Mouse (Mus musculus): Measurements from ENCODE around the gene Cdh13.
A peak's percentile ranks its signal among the peaks of the same experiment; 100 is the strongest.

Gene Cdh13

GRCm38 (mm10) chr8:118815055-118815454 is 531.5 kb downstream of the Cdh13 start:
- DNase-seq (ENCODE audit: low read depth), result no peak

DNA sequence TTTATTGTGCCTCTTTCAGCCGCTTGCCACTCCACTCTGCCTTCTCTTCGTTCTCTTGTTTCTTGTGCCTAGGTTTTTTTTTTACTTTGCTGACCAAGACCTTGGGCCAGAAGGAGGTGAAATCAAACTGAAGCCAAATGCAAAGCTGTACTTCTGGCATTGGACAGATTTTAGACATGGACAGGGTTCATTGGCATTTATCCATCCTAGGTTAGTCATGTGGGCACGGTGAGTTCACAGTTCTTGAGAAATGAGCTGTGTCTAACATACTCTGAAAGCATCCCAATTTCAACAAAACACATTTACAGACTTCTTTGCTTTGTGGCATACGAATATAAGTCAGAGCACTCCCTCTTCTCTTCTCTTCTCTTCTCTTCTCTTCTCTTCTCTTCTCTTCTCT is 543.2 kb downstream of the Cdh13 start:
- no peak for DNase-seq (ENCODE audit: low read depth)

- DNase-seq (ENCODE audit: low read depth), result no peak
Observed at GRCm38 (mm10) chr8:118827726-118828125, 544.2 kb downstream of the Cdh13 start.

DNA sequence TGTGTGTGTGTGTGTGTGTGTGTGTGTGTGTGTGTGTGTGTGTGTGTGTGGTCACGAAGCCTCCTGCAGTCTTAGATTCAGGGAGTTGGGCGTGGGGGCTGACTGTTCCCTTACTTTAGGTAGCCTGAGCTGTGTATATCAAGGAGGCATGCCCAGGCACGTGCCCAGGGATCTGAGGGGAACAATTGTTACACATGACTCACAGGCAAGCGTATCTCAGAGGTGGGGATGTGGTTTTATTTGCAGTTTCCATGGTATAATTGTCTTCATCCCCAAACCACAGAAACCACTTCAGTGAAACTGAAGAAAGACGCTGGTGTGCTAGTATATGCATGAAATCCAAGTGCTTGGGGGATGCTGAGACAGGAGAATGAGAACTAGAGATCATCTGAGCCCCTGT is 546.8 kb downstream of the Cdh13 start:
- peak; percentile 32 for DNase-seq (ENCODE audit: low read depth)

DNA sequence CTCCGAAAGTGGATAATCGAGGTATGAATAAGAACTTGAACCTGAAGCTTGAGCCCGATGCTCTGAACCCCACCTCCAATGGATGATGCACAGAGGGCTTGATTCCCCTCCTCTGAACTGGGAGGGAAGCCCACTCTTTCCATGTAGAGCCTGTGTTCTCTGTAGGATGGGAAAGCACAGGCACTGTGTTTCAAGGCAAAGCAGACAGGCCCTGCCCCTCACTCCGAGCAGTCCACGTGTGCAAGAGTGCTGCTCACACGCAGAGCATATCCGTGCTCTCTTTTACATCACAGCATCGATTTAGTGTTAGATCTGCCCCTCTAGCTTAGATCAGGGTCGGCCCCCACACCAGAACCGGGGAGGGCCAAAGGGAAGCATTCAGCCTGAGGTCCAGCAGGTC is 547.5 kb downstream of the Cdh13 start:
- DNase-seq (ENCODE audit: low read depth), result no peak

- DNase-seq (ENCODE audit: low read depth), result no peak
Observed at GRCm38 (mm10) chr8:118838801-118839200, 555.3 kb downstream of the Cdh13 start.

- no peak for DNase-seq (ENCODE audit: low read depth)
Observed at GRCm38 (mm10) chr8:118845690-118846089, 562.2 kb downstream of the Cdh13 start.

DNA sequence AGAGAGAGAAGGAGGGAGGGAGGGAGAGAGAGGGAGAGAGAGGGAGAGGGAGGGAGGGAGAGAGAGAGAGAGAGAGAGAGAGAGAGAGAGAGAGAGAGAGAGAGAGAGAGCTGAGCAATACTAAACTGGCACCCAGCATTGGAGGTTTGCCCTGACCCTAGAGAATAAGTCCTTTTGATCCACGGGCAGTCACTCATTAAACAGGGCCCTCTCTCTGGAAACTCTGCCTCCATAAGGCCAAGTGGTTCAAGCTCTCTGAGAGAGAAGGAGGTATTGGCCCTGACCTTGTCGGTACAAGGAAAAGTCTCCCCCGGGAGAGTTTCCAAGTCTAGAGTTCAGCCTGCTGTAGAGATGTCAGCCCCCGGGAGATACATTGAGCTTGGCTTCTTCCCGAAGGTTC is 564.5 kb downstream of the Cdh13 start:
- DNase-seq (ENCODE audit: low read depth), result no peak

DNA sequence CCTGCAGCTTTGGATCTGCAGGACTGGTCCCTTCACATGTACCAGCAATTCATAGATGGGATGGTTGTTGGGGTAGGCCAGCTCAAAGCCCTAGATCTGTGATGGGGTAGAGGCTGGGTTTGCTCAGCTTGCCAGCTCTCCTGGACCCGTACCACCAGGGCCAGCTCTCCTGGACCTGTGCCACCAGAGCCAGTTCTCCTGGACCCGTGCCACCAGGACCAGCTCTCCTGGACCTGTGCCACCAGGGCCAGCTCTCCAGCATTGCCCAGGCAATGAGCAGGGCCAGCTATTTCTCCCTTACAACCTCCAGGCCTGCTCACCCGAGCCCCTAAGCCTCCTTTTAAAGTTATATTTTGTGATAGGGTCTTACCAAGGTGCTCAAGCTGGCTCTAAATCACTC is 566.0 kb downstream of the Cdh13 start:
- DNase-seq (ENCODE audit: low read depth), result no peak

DNA sequence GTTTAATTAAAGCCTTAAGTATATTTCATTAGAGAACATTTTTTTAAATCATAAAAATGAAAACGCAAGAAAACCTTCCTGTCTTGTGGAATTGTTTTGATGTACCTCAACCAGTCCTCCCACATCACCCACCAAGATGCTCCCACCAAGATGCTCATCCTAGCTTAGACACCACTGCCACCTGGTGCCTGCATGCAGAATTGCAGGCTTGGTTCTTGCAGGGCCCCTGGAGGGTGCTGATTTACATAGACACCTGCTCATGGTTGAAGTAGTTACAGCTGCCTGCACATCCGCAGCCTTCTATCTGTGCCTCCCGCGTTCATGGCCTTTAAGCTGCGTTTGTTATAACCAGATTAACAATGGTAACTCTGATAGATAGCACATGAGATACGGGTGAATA is 566.8 kb downstream of the Cdh13 start:
- DNase-seq (ENCODE audit: low read depth), result no peak

- DNase-seq (ENCODE audit: low read depth), result no peak
Observed at GRCm38 (mm10) chr8:118851361-118851760, 567.8 kb downstream of the Cdh13 start.

- no peak for DNase-seq (ENCODE audit: low read depth)
Observed at GRCm38 (mm10) chr8:118852861-118853260, 569.3 kb downstream of the Cdh13 start.

- no peak for DNase-seq (ENCODE audit: low read depth)
Observed at GRCm38 (mm10) chr8:118854656-118855055, 571.1 kb downstream of the Cdh13 start.

GRCm38 (mm10) chr8:118866332-118866731 is 582.8 kb downstream of the Cdh13 start:
- DNase-seq (ENCODE audit: low read depth), result no peak

- no peak for DNase-seq (ENCODE audit: low read depth)
Observed at GRCm38 (mm10) chr8:118870711-118871110, 587.2 kb downstream of the Cdh13 start.

DNA sequence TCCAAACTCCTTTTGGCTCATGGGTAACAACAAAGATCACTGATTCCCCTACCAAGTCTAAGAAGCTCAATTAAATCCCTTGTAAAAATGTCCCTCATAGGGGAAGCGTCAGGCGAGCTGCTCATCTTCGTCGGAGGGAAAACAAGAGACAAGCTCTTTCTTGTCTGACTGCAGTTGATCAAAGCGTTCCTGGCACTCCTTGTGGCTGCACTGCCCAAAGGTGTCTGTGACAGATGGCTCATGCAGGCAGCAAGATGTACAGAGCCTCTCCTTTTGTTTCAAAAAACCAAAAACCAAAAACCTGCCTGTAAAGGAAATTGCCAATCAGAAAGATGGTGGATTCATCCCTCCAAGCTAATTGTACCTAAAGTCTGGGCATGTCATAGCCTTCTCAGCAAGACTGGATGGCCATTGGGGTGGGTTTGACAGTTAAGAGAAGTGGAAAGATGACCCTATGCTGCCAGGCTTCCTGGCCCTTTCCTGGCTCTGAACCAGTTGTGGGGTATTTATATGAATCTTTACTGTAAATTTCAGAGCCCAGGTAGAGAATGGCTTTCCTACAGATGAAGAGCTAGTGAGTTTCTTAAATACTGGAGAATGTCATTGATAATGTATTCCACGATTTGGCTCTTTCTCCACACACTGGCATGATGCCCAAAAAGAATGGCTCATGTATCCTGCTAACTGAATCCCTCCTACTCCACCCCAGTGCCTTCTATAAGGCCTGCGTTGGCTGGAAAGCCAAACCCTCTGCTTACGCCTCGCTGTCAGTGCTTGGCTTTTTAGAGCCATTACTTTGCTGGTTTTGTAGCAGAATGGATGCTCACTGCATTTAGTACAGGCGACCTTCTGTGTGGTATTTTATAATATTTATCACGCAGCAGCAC is 596.6 kb downstream of the Cdh13 start:
- no peak for DNase-seq (ENCODE audit: low read depth)

- no peak for DNase-seq (ENCODE audit: low read depth)
Observed at GRCm38 (mm10) chr8:118884296-118884695, 600.8 kb downstream of the Cdh13 start.

DNA sequence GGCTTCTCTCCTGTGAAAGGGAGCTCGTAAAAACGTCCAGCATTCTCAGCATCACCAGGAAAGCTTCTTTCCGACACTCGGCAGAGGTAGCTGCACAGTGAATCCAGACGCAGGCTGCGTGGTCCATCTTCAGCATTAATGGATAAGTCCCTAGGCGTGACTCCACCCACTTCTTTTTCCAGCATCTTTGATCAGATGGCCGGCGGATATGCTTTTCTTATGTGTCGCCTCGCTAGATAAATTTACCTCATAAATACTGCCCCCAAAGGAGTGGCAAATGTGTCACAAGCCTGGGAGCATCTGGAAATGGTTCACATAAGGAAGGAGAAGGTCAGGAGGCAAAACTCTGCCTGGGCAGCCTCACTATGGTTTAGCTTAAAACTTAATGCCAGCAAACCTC is 601.5 kb downstream of the Cdh13 start:
- DNase-seq (ENCODE audit: low read depth), result no peak

- DNase-seq (ENCODE audit: low read depth), result no peak
Observed at GRCm38 (mm10) chr8:118902402-118902801, 618.9 kb downstream of the Cdh13 start.

- DNase-seq (ENCODE audit: low read depth), result no peak
Observed at GRCm38 (mm10) chr8:118916513-118916912, 633.0 kb downstream of the Cdh13 start.

- DNase-seq (ENCODE audit: low read depth), result no peak
Observed at GRCm38 (mm10) chr8:118937412-118937811, 653.9 kb downstream of the Cdh13 start.

DNA sequence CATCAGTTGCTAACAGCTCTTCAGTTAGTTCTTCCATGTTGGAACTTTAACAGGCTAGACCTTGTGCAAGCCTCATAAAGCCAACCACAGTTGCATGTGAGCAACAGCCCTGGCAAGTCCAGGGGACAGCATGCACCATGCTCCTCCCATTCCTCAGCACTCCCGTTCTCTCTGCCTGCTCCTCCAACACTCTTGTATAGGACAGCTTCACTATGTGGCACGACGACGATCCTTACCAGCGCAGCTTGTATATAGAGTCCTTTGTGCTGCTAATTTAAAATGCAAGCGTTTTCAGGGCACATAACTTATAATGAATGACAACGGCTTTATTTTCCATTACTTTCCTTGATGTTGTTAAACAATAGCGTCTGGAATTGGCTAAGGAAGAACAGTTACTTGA is 654.5 kb downstream of the Cdh13 start:
- DNase-seq (ENCODE audit: low read depth), result no peak

GRCm38 (mm10) chr8:118951766-118952741 is 668.5 kb downstream of the Cdh13 start:
- no peak for DNase-seq (ENCODE audit: low read depth)

All from fibroblast of lung, adult 2 months (primary cell).